Mouse (Mus musculus): ENCODE measurements around the gene Arl5c.

The Arl5c gene

GRCm38 (mm10) chr11:98019883-98020610 lies 24.1 kb upstream of the Arl5c start:
- DNase-seq (ENCODE audit: low spot score), result no peak

DNA sequence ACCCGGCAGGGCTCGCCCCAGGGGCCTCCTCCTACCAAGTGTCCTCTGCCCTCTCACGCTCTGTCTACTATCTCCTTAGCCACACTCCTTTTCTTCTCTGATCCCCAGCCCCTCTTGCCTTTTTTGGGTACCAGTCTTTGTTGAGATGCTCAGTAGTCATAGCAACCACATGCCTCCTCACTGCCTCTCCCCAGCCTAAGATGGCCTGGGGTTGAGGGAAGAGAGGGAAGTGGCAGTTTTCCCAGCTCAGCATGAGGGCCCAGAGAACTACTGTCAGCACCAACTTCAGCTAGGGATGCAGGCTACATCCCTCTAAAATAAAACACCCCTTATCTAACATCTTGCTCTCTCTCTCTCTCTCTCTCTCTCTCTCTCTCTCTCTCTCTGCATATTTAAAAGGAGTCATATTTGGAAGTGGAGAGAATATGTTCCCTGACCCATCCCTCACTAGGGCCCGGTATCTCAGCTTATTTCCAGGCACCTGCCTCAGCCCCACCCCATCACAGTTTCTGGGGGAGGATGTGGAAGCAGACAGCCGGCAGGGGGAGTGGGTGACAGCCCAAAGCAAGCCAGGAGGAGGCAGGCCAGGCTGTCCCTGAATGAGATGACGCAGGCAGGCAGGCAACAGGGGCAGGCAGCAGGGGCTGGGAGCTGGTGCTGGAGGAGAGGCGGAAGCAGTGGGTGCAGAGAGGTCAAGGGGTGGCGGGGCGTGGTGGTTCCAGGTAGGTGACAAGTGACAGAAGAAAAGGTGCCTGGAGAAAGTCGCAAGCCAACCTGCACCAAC lies 23.1 kb upstream of the Arl5c start:
- no peak for DNase-seq (ENCODE audit: low spot score)

DNA sequence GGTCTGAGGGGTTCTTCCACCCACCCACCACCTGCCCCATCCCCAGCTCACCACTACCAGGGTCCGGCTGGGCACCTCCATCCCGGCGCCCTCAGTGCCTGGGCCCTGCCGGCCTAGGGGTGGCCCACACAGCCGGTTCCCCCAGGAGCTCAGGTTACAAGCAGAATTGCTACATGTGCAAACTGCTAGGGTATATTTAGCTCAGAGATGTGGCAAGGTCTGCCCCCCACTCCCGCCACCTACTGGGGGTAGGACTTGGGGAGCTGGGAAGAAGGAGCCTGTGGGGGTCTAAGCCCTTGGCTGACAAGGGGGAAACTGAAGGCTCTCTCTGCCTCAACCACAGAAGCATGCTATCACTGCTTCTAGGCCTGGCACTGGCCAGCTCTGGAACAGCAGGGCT lies 22.2 kb upstream of the Arl5c start:
- DNase-seq (ENCODE audit: low spot score), result no peak

DNA sequence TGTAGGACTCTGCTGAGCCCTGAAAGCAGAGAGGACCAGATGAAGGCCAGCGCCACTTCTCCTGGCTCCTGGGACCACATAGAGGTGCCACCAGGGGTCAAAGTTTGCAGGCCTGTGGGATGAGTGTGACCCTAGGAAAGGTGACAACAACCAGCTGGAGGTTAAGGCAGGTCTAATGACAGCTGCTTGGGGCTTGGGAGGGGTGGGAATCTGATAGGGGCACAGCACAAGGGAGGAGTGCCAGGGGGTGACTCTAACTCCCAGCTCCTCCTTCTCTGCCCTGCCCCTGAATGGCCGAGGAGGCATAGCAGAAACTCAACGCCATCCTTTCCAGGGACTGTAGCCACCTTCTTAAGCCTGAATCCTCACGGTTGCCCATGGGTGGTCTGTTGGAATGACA lies 20.8 kb upstream of the Arl5c start:
- no peak for DNase-seq (ENCODE audit: low spot score)

- no peak for DNase-seq (ENCODE audit: low spot score)
Measured at GRCm38 (mm10) chr11:98016177-98016576, 20.2 kb upstream of the Arl5c start.

GRCm38 (mm10) chr11:98012831-98013230 lies 16.9 kb upstream of the Arl5c start:
- no peak for DNase-seq (ENCODE audit: low spot score)

- DNase-seq (ENCODE audit: low spot score), result no peak
Measured at GRCm38 (mm10) chr11:98011716-98012115, 15.7 kb upstream of the Arl5c start.

DNA sequence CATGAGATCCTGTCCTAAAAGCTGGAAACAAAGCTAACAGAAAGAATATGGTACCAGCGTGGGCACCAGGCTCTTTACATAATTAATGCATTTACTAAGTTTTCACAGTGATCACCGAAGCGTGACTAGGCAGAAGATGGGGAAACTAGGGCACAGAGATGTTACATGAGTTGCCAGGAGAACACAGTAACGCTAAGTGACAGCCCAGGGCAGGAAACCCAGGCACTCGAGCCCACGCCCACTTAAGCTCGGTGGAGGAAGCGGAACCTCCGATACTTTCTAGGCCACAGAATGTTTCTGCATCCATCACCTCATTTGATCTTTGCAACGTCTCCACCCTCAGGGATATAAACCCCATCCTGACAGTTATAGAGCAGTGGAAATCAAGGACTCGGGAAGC lies 12.1 kb upstream of the Arl5c start:
- no peak for DNase-seq (ENCODE audit: low spot score)

GRCm38 (mm10) chr11:98005686-98006085 lies 9.7 kb upstream of the Arl5c start:
- DNase-seq (ENCODE audit: low spot score), result no peak

- no peak for DNase-seq (ENCODE audit: low spot score)
Measured at GRCm38 (mm10) chr11:98005076-98005475, 9.1 kb upstream of the Arl5c start.

DNA sequence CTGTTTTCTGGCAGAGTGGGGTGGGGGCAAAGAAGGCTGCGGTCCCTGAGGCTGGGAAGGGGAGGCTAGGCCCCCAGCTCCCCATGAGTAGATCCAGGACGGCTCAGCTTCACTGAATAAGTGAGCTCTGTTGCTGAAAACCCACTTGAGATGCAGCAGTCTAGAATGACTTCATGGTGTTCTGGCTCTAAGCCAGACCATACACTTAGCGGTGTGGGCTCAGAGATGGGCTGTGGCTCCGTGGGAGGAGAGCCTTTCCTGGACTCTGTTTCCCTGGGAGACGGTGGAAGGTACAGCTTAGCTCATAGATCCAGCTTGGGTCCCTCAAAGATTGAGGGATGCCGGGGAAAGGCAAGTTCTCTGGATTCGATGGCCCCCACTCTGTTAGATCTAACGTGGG lies 8.2 kb upstream of the Arl5c start:
- no peak for DNase-seq (ENCODE audit: low spot score)

DNA sequence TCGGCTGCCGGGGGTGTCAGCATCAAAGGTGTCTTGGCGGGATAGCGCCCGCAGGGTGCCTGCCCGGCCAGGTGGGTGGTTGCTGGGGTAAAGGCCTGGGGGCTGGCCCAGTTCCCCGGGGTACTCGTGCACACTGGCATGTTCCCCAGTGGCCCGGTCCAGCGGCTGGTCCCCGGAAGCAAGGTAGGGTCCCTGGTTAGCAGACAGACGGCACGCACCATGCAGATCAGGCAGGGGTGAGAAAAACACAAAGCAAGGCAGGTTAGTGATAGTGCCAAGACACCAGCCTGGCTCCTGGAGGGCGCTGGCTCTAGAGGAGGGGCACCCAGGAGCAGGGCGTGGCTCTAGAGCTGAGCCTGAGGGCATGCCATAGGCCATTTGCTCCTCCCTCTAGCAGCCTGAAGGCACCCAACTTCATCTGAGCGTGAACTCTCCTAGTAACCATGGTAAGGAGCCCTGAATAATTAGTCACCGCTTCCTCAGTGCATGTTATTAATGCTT lies 7.2 kb upstream of the Arl5c start:
- DNase-seq (ENCODE audit: low spot score), result no peak

GRCm38 (mm10) chr11:98002627-98003026 lies 6.6 kb upstream of the Arl5c start:
- DNase-seq (ENCODE audit: low spot score), result no peak

DNA sequence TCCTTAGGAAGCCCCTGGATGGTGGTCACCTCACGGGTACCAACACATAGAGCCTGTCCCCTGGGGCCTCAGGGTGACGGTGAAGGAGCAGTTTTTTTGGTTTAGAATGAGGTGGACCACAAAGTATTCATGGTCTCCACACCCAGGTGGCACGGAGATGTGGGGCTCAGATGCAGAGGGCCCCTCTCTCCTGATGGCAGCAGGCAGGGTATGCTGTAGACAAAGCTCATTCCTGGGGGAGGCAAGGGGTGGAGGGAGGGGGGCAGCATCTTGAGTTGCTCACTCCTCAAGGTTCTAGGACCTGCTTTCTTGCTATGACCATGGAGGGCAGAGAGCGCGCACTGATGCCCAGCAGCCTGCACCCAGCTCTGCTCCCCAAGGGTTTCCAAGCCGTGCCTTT lies 6.0 kb upstream of the Arl5c start:
- DNase-seq (ENCODE audit: low spot score), result no peak

DNA sequence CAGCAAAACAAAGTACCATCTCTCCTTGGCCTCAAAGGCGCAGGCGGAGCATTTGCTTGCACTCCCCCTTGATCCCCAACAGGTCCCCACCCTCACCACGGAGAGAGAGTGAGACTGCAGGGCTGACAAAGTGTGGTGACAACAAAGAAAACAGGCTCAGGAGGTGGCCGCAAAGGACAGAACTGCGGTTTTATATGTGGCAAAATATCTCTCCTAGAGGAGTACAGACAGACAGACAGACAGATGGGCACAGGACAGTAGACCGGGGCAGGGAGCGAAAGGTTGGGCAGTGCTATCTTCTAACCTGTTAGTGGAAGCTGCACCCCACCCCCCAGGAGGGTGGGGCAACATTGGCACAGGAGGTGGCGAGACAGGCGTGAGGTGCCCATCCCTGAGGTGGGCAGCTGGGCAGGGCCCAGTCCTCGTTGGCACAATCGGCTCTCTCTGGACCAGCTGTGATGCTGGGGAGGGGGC lies 5.4 kb upstream of the Arl5c start:
- no peak for DNase-seq (ENCODE audit: low spot score)

- DNase-seq (ENCODE audit: low spot score), result no peak
Measured at GRCm38 (mm10) chr11:98000378-98001140, 4.6 kb upstream of the Arl5c start.

DNA sequence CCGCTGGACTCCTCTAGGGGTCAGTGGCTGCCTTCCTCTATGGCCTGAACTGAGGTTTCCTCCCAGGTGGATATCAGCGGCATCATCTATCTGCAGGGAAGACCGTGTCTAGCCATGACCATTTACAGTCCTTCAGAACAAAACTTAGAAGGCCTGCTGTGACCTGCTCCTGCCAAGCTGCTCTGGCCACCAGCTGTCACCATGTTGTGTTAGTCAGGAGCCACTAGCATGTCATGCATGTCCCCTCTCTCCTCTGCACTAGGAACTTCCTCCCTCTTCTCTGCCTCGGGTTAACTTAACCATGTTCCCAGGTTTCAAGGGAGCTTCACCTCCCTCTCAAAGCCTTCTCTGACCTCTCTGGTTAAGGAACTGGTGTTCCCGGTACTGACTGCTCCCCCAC lies 3.8 kb upstream of the Arl5c start:
- DNase-seq (ENCODE audit: low spot score), result no peak

DNA sequence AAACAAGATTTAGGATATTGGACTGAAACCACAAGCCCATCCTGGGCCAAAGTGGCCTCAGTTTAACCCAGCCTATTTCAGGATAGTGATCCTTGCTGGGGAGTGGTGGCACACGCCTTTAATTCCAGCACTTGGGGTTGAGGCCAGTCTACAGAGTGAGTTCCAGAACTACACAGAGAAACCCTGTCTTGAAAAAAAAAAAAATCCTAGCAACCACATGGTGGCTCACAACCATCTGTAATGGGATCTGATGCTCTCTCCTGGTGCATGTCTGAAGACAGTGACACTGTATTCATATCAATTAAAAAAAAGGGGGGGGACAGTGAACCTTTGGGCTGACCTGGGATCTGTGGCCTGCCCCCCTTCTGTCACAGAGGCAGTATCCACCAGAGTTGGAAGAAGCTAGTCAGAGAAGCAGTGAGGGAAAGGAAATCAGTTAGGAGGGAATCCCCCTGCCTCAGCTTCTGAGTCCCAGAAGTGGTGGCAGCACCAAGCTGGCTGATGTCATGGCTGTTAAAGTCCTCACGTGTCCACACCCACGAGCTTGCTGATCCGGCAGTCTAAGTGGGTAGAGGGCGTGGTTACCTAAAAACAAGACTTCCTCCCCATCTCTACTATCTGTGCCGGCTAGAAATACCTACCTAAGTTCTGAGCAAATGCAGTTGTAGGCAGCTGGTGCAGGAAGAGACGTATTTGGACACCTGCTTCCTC lies 3.1 kb upstream of the Arl5c start:
- DNase-seq (ENCODE audit: low spot score), result no peak

DNA sequence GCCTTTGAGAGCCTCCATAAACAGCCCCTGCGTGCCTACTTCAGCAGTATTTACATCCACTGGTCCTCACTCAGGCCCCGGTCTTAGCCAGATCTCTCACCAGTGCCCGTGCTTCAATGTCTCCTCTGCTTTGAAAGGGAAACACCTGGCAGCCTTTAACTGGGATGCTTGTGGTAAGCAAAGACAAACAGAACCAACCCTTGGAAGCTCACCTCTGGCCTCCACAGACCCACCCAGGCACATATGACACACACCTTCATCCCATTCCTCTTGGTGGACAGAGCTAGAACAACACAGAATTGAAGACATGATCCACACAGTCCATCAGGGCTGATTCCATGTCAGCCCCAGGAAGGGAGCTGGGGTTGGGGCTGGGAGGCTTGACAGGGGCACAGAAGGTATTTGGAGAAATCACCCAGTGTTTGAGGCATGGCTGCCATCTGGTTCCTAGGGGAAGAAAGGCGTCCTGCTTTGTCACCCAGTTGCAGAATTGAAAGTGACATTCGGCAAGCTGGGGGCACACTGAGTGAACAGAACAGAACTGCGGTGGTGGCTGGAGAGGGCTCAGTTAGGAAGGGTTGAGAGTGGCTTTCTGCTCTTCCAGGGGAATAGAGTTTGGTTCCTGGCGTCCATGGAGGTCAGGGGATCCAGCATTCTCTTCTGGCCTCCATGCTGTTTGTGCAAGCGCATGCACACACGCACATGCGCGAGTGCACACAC lies 2.3 kb upstream of the Arl5c start:
- no peak for DNase-seq (ENCODE audit: low spot score)

DNA sequence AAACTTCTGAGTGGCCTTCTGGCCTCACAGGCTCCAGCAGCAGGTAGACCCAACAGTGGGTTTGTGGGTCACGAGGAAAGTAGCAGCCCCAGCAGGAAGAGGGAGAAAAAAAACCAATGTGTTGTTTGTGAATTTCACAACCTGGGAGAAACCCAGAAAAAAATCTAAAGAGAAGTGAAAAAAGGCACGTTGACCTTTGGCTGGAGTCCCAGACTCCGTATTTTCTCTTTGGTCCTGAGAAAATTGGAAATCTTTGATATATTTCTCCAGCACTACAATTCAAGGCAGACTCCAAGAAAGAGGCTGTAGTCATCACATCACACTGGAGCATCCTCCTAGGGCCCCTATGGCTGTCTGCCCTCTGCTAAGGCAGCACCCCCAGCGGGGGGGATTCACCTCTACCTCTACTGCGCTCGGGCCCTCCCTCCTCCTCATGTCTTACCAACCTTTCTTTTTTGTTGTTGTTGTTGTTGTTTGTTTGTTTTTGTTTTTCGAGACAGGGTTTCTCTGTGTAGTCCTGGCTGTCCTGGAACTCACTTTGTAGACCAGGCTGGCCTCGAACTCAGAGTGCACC lies 1.5 kb upstream of the Arl5c start:
- DNase-seq (ENCODE audit: low spot score), result no peak

GRCm38 (mm10) chr11:97996691-97997090 lies 710 bp upstream of the Arl5c start:
- DNase-seq (ENCODE audit: low spot score), result no peak

Measured in layer of hippocampus, adult 9-10 months (tissue).